Mouse (Mus musculus): Measurements from ENCODE around the gene Ticam1.

Ticam1 gene

DNA sequence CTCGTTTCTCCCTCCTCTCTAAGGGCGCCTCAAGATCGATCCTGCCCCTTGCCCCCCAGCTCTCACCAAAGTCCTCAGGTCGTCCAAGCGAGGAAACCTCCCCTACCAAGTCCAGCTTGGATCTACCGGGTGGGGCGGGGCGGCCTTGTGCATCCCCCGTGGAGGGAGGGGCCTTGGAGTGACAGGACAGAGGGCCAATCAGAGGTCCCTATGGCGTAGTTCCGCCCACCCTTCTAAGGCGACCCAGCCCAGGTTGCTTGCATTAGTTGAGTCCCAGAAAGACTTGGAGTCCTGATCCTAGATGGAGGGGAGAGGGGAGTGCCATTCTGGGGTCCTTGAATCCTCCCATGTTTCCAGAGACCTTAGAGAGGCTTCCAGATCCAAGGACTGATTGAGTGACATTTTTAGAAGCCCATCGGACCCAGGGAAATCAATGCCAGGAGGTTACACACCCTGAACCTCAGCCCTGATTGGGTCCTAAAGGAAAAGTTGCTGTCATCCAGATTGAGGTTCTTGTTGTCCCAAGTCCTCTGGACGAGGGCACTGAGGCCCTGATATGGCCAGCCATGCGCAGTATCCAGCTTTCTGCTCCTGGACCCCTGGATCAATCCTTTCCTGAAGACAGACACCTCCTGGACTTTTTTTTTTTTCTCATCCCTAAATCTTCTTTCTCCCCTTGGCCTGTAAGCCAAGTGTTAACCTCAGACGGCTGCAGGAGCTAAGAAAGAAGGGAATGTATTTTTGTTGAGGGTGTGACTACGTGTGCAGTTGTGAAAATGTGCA, 14.0 kb upstream of the Ticam1 start:
- peak; percentile 88 for DNase-seq (ENCODE audit: low read depth)

DNA sequence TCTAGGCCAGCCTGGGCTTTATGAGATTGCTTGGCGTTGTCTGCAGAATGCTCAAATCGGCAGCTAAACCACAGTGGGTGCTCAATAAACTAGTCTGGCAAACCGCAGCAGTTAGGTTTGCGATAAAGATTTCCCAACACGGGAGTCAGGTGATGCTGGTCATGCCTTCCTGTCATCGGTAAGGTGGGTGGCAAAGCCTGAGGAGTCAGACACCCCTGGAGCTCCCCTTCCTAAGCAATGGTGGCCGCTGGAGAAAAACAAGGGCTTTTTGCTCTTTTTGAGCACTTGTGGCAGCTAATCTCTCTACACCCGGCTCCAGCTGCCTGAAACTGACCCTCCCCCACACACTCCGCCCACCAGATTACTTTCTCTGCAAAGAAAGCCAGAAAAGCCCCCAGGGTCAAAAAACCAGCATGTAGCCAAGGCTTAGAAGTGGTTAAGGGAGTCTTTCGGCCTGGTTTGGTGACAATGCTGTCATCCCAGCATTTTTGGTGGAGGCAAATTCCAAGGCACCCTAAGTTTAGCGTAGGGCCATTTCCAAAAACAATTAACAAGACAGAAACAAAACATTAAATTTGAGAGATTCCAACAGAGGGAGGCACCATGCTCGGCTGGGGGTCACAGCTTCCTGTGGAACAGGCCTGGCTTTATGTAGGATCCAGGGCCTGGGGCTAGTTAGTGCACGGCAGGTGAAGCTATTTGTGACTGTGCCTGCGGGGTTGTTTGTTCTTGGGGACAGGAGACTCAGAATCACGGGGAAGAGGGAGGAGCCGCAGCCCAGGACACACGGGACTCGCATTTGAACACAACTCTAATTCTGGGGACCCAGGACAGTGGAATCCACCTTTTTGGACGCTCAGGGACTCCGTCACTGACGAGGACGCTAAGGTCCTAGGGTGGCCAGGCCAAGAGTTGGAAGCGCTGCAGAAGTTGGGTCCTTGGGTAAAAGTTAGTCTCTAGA, 13.1 kb upstream of the Ticam1 start:
- no peak for DNase-seq (ENCODE audit: low read depth)

DNA sequence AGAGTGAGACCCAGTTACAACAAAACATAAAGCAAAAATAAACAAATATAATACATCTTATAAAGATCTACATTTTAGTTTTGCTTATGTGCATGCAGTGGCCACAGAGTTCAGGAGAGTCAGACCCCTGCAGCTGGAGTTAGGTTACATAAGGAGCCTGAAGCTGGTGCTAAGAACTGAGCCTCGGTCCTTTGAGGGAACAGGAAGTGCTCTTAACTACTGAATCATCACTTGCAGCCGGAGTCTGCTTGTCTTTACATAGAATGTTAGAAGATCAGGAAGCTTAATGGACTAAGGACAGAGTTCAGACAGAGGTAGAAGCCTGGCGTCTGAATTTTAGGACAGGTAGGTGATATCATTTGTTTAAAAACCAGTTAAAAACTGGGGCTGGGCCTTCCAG, 12.3 kb upstream of the Ticam1 start:
- no peak for DNase-seq (ENCODE audit: low read depth)

DNA sequence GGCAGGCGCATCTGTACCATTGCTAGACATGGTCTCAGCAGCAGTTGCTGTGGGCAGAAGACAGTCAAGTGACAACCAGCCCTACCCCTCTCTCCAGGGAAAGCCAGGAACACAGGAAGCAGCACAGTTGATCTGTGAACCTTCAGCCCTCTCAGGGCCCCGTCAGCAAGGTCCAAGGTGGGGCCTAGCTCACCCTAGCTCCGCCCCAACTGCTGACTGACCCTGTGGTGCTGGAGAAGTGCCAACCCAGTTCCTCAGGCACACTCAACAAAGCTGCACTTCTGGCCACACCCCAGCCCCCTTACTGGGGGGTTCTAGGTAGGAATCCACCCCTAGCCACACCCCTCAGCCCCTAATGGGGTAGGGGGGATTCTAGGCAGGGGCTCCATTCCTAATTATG, 11.2 kb upstream of the Ticam1 start:
- DNase-seq (ENCODE audit: low read depth): no peak

DNA sequence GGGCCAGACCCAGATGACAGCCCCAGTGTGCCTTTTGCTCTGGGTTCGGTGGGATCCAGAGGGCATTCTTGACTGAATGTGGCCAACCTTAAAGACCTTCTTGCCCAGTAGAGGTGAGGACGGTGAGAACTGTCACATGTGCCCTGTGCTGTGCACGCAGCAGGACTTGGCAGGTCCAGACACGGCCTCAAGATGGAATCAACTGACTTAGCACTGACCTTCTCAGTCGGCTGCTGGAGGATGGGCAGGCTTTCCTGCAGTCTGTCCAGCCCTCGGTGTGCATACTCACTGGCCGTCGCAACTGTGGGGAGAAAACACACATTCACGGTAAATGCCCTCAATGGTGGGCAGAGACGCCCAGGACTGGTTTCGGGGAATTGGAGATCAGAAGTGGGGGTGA, 9.4 kb upstream of the Ticam1 start:
- no peak for DNase-seq (ENCODE audit: low read depth)

DNA sequence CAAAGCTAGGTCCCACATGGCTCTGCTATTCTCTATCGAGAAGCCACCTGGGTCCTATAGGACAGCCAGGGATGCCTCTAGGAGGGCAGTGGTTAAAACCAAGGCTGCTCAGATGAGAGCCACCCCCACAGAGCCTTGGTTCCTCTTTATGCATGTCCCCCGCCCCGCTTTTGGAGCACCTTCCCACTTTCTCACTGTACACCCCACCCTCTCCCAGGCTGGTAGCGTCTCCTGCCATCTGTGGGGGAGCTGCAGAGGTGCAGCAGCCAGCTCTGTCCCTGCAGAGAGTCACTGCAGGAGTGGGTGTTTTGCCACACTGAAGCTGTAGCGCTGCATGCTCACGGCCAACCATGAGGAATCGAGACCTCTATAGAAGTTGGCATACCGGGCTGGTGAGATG, 6.7 kb upstream of the Ticam1 start:
- DNase-seq (ENCODE audit: low read depth): no peak

DNA sequence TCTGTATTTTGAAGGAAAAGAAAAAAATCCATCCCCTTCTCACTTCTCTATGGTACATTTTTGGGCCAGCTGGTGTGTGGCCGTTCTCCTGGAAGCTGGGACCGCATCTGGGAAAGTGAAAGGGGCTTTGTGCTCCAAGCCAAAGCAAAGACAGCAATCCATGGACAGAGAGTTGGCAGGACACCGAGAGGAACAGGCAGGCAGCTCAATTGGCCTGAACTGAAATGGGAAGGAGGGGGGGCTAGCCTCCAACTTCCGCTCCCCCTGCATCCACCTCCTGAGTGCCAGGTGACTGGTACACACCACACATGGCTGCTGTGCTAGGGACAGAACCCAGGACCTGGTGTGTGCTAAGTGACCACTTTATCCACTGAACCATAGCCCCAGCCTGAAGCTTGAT, 6.2 kb upstream of the Ticam1 start:
- no peak for DNase-seq (ENCODE audit: low read depth)

DNA sequence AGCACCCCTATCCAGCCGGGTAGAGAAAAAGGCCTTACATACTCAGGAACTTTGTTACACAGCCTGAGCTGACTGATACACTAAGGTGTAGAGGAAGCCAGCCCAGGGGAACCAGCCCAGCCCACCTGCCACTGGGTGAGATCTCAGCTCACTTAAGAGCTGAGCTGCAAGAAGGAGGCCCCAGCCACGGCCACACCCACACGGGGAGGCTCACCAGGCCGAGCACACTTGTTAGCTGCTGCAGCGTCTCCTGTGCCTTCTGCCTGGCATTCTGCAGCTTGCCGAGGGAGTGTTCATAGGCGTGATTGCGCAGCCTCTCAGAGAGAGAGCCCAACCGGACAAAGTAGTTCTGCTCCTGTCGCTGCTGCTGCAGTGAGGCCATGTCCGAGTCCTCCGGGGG, 4.6 kb upstream of the Ticam1 start:
- DNase-seq (ENCODE audit: low read depth): no peak

DNA sequence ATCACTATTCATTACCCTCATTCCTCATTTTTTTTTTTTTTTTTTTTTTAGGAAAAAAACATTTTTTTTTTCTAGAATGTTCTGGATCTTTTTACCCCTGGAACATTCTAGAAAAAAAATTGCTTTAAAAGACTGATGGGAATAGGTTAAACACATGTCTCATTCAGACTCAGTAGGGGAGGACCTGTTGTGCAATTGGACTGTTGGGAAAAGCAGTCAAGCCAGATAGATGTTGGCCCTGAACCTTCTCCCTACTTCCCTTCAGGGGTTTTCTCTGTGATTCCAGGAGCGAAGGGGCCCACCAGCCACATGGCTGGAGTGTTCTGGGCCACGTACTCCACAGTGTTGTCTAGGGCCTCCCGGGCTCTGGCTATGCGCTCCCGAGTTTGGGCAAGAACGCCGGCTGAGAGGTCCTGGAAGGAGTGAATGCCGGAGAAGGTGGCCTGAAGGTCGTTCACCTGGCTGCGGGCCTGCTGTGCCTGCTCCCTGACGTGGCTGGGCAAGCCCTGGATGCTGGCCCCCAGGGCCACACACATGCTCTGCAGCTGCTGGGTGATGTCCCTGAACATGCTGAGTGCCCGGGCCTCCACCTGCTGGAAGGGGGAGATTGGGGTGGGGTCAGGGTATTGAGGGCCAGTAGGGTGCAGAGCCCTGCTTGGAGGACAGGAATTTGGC, 3.0 kb upstream of the Ticam1 start:
- DNase-seq (ENCODE audit: low read depth): no peak

DNA sequence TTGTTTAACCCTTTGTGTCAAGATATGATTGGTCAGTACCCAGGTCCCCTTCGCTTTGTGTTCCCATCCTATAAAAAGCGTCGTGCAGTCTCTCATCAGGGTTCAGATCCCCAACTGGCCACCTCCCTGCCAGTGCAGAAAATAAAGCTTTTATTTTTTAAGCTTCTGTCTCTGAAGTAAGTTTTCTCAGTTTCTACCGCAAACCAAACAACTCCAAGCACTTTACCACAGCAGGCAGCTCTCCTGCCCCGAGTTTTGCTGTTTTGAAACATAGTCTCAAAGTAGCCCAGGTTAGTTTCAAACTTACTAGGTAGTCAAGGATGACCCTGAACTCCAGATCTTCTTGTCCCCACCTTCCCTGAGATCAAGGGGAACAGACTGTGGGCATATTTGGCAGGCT, 1.8 kb upstream of the Ticam1 start:
- no peak for DNase-seq (ENCODE audit: low read depth)

DNA sequence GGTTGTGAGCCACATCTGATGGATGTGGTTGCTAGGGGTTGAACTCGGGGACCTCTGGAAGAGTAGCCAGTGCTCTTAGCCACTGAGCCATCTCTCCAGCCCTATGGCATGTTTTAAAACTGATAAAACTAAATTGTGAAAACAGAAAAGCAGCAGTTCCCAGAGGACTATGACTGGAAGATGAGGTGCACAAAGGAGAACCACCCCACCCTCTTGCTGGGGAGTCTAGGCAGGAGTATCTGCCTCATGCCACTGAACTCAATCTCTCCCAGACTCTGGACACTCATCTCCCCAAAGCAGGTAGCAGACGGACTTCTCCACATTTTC, 944 bp upstream of the Ticam1 start:
- DNase-seq (ENCODE audit: low read depth): no peak

DNA sequence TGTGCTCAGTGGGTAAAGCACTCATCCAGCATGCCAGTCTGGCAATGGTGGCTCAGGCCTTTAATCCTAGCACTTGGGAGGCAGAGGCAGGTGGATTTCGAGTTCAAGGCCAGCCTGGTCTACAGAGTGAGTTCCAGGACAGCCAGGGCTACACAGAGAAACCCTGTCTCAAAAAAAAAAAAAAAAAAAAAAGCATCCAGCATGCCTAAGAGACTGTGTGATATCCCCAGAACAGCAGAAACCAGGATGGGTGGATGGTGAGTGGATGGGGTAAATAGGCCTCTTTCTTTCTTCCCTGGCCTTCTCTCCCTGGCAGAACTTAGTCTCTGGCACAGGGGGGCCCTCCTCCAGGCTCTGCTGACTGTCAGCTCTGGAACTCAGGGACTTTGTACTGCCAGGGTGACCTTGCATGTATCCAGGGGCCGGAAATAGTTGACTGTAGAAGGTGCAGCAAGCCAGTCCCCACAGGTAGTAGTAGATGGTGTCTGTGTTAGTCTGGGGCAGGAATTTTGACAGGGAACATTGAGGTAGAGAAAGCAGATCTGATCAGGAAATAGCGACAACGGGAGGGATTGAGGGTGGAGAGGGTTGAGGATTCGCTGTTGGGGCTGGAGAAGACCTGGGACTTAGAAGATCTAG, 625 bp downstream of the Ticam1 start:
- DNase-seq (ENCODE audit: low read depth): no peak

DNA sequence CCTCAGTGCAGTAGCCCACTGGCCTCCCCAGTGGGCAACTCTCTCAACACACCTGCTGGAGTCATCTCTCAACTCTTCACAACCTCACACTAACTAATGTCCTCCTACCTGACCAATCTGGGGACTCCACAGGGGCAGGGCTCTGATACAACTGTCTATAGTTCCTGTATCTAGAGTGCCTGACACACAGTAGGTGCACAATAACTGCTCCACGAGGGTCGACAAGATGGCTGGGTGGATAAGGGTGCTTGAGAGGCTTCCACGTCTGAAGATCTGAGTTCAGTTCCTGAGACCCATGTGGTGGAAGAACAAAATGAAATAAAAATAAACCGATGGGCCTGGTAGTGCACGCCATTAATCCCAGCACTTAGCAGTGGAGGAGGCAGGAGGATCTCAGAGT, 2.6 kb downstream of the Ticam1 start:
- DNase-seq (ENCODE audit: low read depth): no peak

DNA sequence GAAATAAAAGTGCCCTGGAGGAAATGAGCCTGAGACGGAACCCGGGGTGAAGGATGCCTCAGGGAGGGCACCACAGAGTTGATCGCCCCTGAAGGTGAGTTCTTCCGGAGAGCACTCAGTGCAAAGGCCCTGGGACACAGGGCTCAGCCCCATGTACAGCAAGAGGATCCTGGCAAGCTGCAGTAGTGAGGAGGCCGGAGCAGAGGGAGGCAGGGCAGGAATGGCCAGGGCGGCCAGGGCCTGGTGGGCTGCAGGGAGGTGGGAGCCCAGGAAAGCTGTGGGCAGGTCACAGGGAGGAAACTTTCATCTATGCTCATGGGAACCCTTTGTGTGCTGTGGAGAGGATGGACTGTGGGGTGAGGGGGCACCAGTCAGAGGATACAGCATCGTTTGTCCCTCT, 3.1 kb downstream of the Ticam1 start:
- DNase-seq (ENCODE audit: low read depth): no peak

DNA sequence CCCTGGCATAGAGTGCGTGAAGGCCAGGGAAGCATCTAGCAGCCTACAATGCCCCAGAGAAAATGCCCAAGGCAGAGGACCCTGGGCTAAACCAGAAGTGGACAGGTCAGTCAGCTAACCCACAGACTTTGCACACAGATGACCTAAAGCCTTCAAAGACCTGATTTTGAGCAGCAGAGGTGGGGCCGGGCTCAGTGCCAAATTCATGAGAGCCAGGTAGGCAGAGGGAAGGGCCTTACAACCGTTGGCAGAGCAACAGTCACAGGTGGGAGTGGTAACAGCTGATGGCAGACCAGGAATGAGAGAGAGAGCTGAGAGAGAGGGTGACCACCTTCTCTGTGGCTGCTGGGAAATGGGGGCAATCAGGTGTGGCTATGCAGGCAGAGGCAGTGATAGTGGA, 3.9 kb downstream of the Ticam1 start:
- DNase-seq (ENCODE audit: low read depth): no peak

DNA sequence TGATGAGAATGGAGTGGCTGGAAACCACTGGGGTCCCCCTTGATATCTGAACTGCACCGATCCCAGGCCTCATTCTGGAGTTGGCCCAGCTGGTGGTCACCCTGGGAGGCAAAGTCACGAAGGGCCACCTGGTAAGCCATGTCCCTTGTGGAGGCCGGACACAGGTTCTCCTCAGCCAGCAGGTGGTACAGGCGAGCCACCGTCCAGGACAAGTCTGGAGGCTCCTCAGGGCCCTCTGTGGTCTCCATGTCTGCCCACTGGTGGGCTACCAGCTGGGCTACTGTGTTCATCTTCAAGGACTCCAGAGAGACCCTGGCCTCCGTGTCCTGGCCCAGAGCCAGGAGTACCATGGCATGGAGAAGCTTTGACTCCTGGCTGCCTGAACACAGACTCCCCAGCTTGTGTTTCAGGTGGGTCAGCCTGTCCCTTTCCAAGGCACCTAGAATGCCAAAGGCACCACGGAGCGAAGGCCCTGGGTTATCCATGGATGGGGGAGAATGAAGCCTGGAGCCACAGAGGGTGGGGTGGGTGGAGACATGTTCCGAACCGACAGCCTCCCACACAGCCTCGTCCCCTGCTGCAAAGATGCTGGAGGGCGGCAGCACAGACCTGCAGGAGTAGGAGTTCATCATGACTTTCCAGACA, 4.9 kb downstream of the Ticam1 start:
- no peak for DNase-seq (ENCODE audit: low read depth)

DNA sequence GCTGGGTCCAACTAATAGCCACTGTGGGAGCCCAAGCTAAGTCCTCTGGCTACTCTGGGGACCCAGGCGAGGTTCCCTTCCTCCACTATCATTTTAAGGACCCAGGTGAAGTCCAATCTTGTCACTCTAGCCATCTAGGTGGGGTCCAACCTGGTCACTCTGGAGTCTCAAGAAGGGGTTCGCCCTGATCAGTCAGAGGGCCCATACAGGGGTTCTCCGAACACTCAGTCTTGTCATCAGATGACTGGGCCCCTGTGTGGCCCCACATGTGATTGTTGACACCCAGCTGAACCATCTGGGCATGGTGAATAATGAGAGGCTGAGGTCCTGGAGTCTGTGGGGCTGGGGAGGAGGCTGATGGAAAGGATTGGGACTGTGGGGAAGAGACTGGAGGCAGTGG, 6.8 kb downstream of the Ticam1 start:
- no peak for DNase-seq (ENCODE audit: low read depth)

DNA sequence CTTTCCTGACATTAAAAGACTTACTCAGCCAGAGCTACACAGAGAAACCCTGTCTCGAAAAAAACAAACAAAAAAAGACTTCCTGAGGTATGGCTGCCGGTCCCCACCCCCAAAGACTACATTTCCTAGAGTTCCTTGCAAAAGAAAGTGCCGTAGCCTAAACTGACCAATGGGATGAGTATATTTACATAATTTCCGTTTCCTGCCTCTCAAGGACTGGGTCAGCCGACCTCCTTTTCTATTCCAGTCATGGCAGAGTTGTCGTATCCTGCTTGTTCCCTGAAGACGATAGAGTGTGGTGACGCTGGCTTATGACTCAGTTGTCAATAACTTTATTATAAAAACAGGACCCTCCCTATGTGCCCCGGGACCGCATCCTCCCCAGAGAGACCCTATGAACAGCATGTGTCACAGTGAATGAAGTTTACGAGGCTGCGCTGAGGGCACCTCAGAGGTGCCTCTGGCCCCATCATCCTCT, 7.4 kb downstream of the Ticam1 start:
- DNase-seq (ENCODE audit: low read depth): no peak

DNA sequence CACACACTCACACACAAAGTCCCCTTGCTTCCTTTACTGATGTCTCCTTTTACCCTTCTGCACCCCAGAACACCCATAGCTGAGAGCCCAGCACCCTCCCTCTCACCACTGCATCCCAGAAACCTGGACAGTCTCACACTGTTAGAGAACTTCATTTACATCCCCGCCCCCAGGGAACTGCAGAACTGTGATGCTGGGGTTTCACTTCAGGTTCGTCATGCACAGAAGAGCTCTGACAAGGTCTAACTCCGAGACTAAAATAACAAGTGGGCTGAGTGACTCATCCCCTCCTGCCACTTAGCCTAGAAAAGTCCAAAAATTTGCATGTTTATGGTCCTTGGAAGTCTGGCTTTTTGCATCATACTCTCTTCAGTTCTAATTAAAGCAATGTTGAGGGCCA, 10.3 kb downstream of the Ticam1 start:
- DNase-seq (ENCODE audit: low read depth): no peak

DNA sequence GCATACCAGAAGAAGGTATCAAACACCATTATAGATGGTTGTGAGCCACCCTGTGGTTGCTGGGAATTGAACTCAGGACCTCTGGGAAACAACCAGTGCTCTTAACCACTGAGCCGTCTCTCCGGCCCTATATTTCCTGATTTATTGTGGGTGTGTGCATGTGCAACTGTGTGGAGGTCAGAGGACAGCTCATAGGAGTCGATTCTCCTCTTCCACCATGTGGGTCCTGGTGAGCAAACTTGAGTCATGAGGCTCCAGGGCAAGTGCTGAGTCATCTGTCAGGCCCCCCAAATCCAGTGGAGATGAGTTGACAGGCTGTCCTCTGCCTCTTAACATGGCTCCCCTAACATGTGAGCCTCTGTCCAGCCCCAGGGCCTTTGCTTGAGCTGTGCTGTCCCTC, 10.7 kb downstream of the Ticam1 start:
- DNase-seq (ENCODE audit: low read depth): no peak

DNA sequence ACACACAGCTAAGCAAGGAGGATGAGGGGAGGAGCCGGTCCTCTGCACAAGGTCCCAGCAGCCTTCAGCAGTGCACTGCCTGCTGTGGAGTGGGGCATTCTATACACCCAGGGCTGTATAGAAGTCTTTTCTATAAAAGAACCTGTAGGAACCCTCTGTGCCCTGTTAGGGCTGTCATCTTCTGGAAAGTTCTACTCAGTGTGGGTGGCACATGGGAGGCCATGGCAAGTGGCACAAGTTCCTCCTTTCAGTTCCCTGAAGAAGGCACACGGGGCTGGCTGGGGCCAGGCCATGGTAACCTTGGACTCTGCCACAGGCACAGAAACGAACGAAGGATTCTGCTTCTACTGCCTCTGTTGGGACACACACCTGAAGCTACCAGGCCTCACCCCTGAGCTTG, 11.6 kb downstream of the Ticam1 start:
- DNase-seq (ENCODE audit: low read depth): no peak

DNA sequence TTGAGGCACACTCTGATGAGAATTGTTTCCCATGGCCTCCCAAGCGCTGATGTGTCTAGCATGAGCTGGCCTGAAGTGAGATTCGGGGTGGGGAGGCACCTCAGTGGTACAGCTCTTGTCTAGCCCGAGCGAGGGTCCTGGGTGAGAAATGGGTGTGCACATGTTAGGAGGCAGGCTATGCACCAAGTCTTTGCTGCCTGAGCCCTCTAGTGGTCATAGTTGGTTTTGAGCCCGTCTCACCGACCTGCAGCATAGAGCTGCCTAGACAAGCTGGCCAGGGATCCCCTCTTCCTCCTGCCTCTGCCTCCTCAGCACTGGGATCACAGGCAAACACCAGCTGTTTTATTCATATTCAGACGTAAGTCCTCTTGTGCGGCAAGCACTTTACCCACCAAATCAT, 12.6 kb downstream of the Ticam1 start:
- peak; percentile 82 for DNase-seq (ENCODE audit: low read depth)
